Mouse (Mus musculus) neural tube, embryonic 14.5 days (tissue): ENCODE data around the gene Arhgef3. TPM values are rescaled to one million over a fixed set of nuclear protein-coding genes. Genes with fewer than 3 reads are reported as not detected.

Experiments used
- ATAC-seq: fragments of 200-750 bp; cut with Nextera tagmentation; 2 replicates; pipeline ENCODE4 v1.8.0; 2017; ENCODE audit warnings: low read depth, mild to moderate bottlenecking, moderate TSS enrichment, moderate library complexity
- H3K27ac ChIP-seq: fragments of 300-500 bp; sonication (generic); 2 replicates; pipeline ENCODE4 v1.5.1; 2014; ENCODE audit warnings: low read depth, mild to moderate bottlenecking, control low read depth, low read length, moderate library complexity, mixed read lengths
- H3K27me3 ChIP-seq: fragments of 300-500 bp; sonication (generic); 2 replicates; pipeline ENCODE4 v1.6.1; 2014; ENCODE audit warnings: low read length; ENCODE audit not compliant: control insufficient read depth, insufficient read depth
- H3K36me3 ChIP-seq: fragments of 300-500 bp; sonication (generic); 2 replicates; pipeline ENCODE4 v1.6.1; 2014; ENCODE audit warnings: low read length, mixed read lengths; ENCODE audit not compliant: control insufficient read depth, insufficient read depth
- H3K4me1 ChIP-seq: fragments of 300-500 bp; sonication (generic); 2 replicates; pipeline ENCODE4 v1.6.1; 2014; ENCODE audit warnings: low read length; ENCODE audit not compliant: control insufficient read depth, insufficient read depth
- H3K4me2 ChIP-seq: fragments of 300-500 bp; sonication (generic); 2 replicates; pipeline ENCODE4 v1.6.1; 2014; ENCODE audit warnings: mild to moderate bottlenecking, low read depth, low read length, control low read depth
- H3K4me3 ChIP-seq: fragments of 300-500 bp; sonication (generic); 2 replicates; pipeline ENCODE4 v1.5.1; 2014; ENCODE audit warnings: low read depth, low read length, control low read depth, mixed read lengths
- H3K9ac ChIP-seq: fragments of 300-500 bp; sonication (generic); replicated peaks from 2 replicates; pipeline ENCODE4 v1.6.1; 2014; ENCODE audit warnings: low read depth, mild to moderate bottlenecking, control low read depth, low read length, mixed read lengths
- H3K9me3 ChIP-seq: fragments of 300-500 bp; sonication (generic); 2 replicates; pipeline ENCODE4 v1.6.1; 2016; ENCODE audit warnings: low read length; ENCODE audit not compliant: control insufficient read depth
- WGBS: fragments of 180-500 bp; shearing (Covaris S2); extraction: QIAGEN DNeasy Blood & Tissue Kit; methylation state at CpG from one replicate; pipeline ENCODE4 v1.1.7; 2014; 5-methylcytosine and 5-hydroxymethylcytosine counted together
- polyA plus RNA-seq: library from polyadenylated mRNA; unstranded; fragments of >200 nt; fragmentation: Nextera tagmentation; extraction: Ambion mirVana; gene quantifications from 2 replicates; pipeline ENCODE4 v1.2.1, GENCODE M21; 2014

Gene Arhgef3
- polyA plus RNA-seq, 1 experiment from 2014 or later: 13.4 TPM

GRCm38 (mm10) chr14:27226288-27226687 lies 111.6 kb downstream of the Arhgef3 start:
- no peak for ATAC-seq
- 0 out of 2 replicates have a peak, but pooled peaks cover 3% of the 10 kb centered on the region for H3K4me1 ChIP-seq
- WGBS: 55% methylated on average over 3 of the region's 3 CpGs

GRCm38 (mm10) chr14:27228288-27228687 lies 113.6 kb downstream of the Arhgef3 start:
- Histone ChIP-seq H3K4me3 (no peak overlapping the region), H3K27ac (no peak overlapping the region), H3K4me2 (no peak overlapping the region), H3K9ac (no peak overlapping the region), H3K4me1 (0 out of 2 replicates have a peak, but pooled peaks cover 3% of the 10 kb centered on the region), H3K9me3 (no peaks in the 10 kb centered on the region), H3K36me3 (no peaks in the 10 kb centered on the region), H3K27me3 (no peaks in the 10 kb centered on the region)
- WGBS: 56% methylated on average over 2 of the region's 2 CpGs
- no peak for ATAC-seq

More at GRCm38 (mm10) chr14:27226288-27226687, 111.6 kb downstream of the Arhgef3 start:
- Histone ChIP-seq H3K4me3 (no peak overlapping the region), H3K9me3 (no peaks in the 10 kb centered on the region), H3K27me3 (no peaks in the 10 kb centered on the region), H3K36me3 (no peaks in the 10 kb centered on the region), H3K27ac (no peak overlapping the region), H3K9ac (no peak overlapping the region), H3K4me2 (no peak overlapping the region)

- Histone ChIP-seq H3K9ac (no peak overlapping the region), H3K27ac (no peak overlapping the region), H3K27me3 (no peaks in the 10 kb centered on the region), H3K36me3 (no peaks in the 10 kb centered on the region), H3K9me3 (no peaks in the 10 kb centered on the region), H3K4me2 (no peak overlapping the region), H3K4me1 (0 out of 2 replicates have a peak, but pooled peaks cover 3% of the 10 kb centered on the region), H3K4me3 (no peak overlapping the region)
- no peak for ATAC-seq
- 83% methylated on average over 5 of the region's 5 CpGs for WGBS
These were observed 114.3 kb downstream of the Arhgef3 start for GRCm38 (mm10) chr14:27228941-27229371.

GRCm38 (mm10) chr14:27229441-27230147 lies 114.9 kb downstream of the Arhgef3 start:
- Histone ChIP-seq H3K4me2 (no peak overlapping the region), H3K4me1 (0 out of 2 replicates have a peak, but pooled peaks cover 3% of the 10 kb centered on the region), H3K4me3 (no peak overlapping the region), H3K27me3 (no peaks in the 10 kb centered on the region), H3K36me3 (no peaks in the 10 kb centered on the region), H3K9ac (no peak overlapping the region), H3K27ac (no peak overlapping the region), H3K9me3 (no peaks in the 10 kb centered on the region)
- 44% methylated on average over 16 of the region's 16 CpGs for WGBS
- ATAC-seq: no peak

GRCm38 (mm10) chr14:27230262-27231022 lies 115.7 kb downstream of the Arhgef3 start:
- no peak for ATAC-seq
- WGBS: 25% methylated on average over 18 of the region's 18 CpGs
- peak overlapping the region; percentile 44 for H3K27ac ChIP-seq

GRCm38 (mm10) chr14:27231506-27231905 lies 116.8 kb downstream of the Arhgef3 start:
- Histone ChIP-seq H3K27ac (no peak overlapping the region), H3K4me2 (no peak overlapping the region), H3K9ac (no peak overlapping the region), H3K27me3 (no peaks in the 10 kb centered on the region), H3K4me3 (no peak overlapping the region), H3K36me3 (no peaks in the 10 kb centered on the region), H3K4me1 (0 out of 2 replicates have a peak, but pooled peaks cover 3% of the 10 kb centered on the region), H3K9me3 (no peaks in the 10 kb centered on the region)
- 84% methylated on average over 8 of the region's 8 CpGs for WGBS
- ATAC-seq: no peak

More at GRCm38 (mm10) chr14:27230262-27231022, 115.7 kb downstream of the Arhgef3 start:
- Histone ChIP-seq H3K4me3 (no peak overlapping the region), H3K4me2 (no peak overlapping the region), H3K36me3 (no peaks in the 10 kb centered on the region), H3K27me3 (no peaks in the 10 kb centered on the region), H3K9me3 (no peaks in the 10 kb centered on the region), H3K9ac (no peak overlapping the region), H3K4me1 (0 out of 2 replicates have a peak, but pooled peaks cover 3% of the 10 kb centered on the region)

GRCm38 (mm10) chr14:27231974-27232780 lies 117.5 kb downstream of the Arhgef3 start:
- H3K4me1 ChIP-seq: 0 out of 2 replicates have a peak, but pooled peaks cover 3% of the 10 kb centered on the region
- H3K27ac ChIP-seq: no peak overlapping the region
- no peaks in the 10 kb centered on the region for H3K36me3 ChIP-seq
- no peak overlapping the region for H3K9ac ChIP-seq
- no peak overlapping the region for H3K4me2 ChIP-seq
- 94% methylated on average over 25 of the region's 25 CpGs for WGBS
- no peaks in the 10 kb centered on the region for H3K27me3 ChIP-seq
- no peak for ATAC-seq
- no peaks in the 10 kb centered on the region for H3K9me3 ChIP-seq
- no peak overlapping the region for H3K4me3 ChIP-seq

GRCm38 (mm10) chr14:27233056-27233455 lies 118.4 kb downstream of the Arhgef3 start:
- H3K36me3 ChIP-seq: no peaks in the 10 kb centered on the region
- H3K27ac ChIP-seq: no peak overlapping the region
- 0 out of 2 replicates have a peak, but pooled peaks cover 3% of the 10 kb centered on the region for H3K4me1 ChIP-seq
- no peak overlapping the region for H3K9ac ChIP-seq
- H3K27me3 ChIP-seq: no peaks in the 10 kb centered on the region
- no peak for ATAC-seq
- H3K9me3 ChIP-seq: no peaks in the 10 kb centered on the region
- no peak overlapping the region for H3K4me2 ChIP-seq
- WGBS: 94% methylated on average over 7 of the region's 7 CpGs
- no peak overlapping the region for H3K4me3 ChIP-seq
